Mouse (Mus musculus) MEL (cell line): Measurements from ENCODE around the gene Gm11938. TPM values are rescaled to one million over a fixed set of nuclear protein-coding genes. Genes with fewer than 3 reads are reported as not detected.

Experiments used
- DNase-seq: peaks from one replicate; pipeline ENCODE4 v3.0.0; 2011; ENCODE audit warnings: low read depth, low spot score
- H3K27ac ChIP-seq: 2 replicates; pipeline ENCODE4 v1.5.1; 2012; ENCODE audit warnings: low read depth, mild to moderate bottlenecking, control low read depth, low read length, moderate library complexity; ENCODE audit not compliant: control insufficient read depth
- H3K27me3 ChIP-seq, 2 experiments: fragments of 150-350 bp in 1 of 2; sonication (generic) in 1 of 2; 2 replicates each; pipeline ENCODE4 v1.6.1; 2012; ENCODE audit warnings: low read length in 2 of 2, mild to moderate bottlenecking in 2 of 2, improper control_type of control experiment in 1 of 2, moderate library complexity in 1 of 2; ENCODE audit not compliant: insufficient read depth in 2 of 2, control insufficient read depth in 1 of 2
- H3K36me3 ChIP-seq, 2 experiments: 2 replicates each; pipeline ENCODE4 v1.6.1; 2012 to 2014; ENCODE audit warnings: low read length in 2 of 2, improper control_type of control experiment in 1 of 2, inconsistent platforms in 1 of 2, mild to moderate bottlenecking in 1 of 2; ENCODE audit not compliant: insufficient read depth in 2 of 2, control insufficient read depth in 1 of 2
- H3K4me1 ChIP-seq, 2 experiments: fragments of 150-350 bp in 1 of 2; sonication (generic) in 1 of 2; 2 replicates each; pipeline ENCODE4 v1.6.1; 2012; ENCODE audit warnings: low read length in 2 of 2, improper control_type of control experiment in 1 of 2, mild to moderate bottlenecking in 1 of 2; ENCODE audit not compliant: insufficient read depth in 2 of 2, control insufficient read depth in 1 of 2
- H3K4me3 ChIP-seq, 2 experiments: fragments of 150-350 bp in 1 of 2; sonication (generic) in 1 of 2; 2 replicates each; pipeline ENCODE4 v1.5.1; 2012; ENCODE audit warnings: low read depth in 2 of 2, low read length in 2 of 2, mild to moderate bottlenecking in 2 of 2, moderate library complexity in 2 of 2, control low read depth in 1 of 2, improper control_type of control experiment in 1 of 2; ENCODE audit not compliant: control insufficient read depth in 1 of 2, insufficient read depth in 1 of 2
- H3K79me2 ChIP-seq: 2 replicates; pipeline ENCODE4 v1.6.1; 2012; ENCODE audit warnings: mild to moderate bottlenecking, low read length, moderate library complexity; ENCODE audit not compliant: control insufficient read depth, poor library complexity, insufficient read depth
- H3K9ac ChIP-seq: 2 replicates; pipeline ENCODE4 v1.6.1; 2012; ENCODE audit warnings: low read depth, mild to moderate bottlenecking, control low read depth, low read length, moderate library complexity; ENCODE audit not compliant: control insufficient read depth, poor library complexity, severe bottlenecking
- H3K9me3 ChIP-seq: fragments of 150-350 bp; sonication (generic); replicated peaks from 2 replicates; pipeline ENCODE4 v1.6.1; 2012; ENCODE audit warnings: mild to moderate bottlenecking, low read length, improper control_type of control experiment, moderate library complexity; ENCODE audit not compliant: insufficient read depth
- BHLHE40 ChIP-seq: IDR thresholded peaks from 2 replicates; pipeline ENCODE4 v1.6.1; 2012; ENCODE audit warnings: low read depth, mild to moderate bottlenecking, inconsistent platforms, low read length, improper control_type of control experiment, borderline replicate concordance
- CTCF ChIP-seq, 3 experiments: IDR thresholded peaks in 2 of 3; conservative IDR thresholded peaks in 1 of 3; 2 replicates each; pipeline ENCODE4 v1.5.1; 2011 to 2012; ENCODE audit warnings: low read length in 3 of 3, low read depth in 2 of 3, mild to moderate bottlenecking in 2 of 3, improper control_type of control experiment in 1 of 3, inconsistent platforms in 1 of 3, mixed read lengths in 1 of 3, moderate library complexity in 1 of 3; ENCODE audit not compliant: control insufficient read depth in 1 of 3, insufficient read depth in 1 of 3, poor library complexity in 1 of 3, severe bottlenecking in 1 of 3
- ELF1 ChIP-seq: IDR thresholded peaks from 2 replicates; pipeline ENCODE4 v1.6.1; 2014; ENCODE audit warnings: low read depth, mild to moderate bottlenecking, inconsistent platforms, low read length, improper control_type of control experiment, moderate library complexity
- EP300 ChIP-seq, 2 experiments: IDR thresholded peaks; 2 replicates each; pipeline ENCODE4 v1.6.1; 2011; ENCODE audit warnings: improper control_type of control experiment in 2 of 2, low read length in 2 of 2, low read depth in 1 of 2, mild to moderate bottlenecking in 1 of 2
- ETS1 ChIP-seq: IDR thresholded peaks from 2 replicates; pipeline ENCODE4 v1.6.1; 2012; ENCODE audit warnings: low read depth, mild to moderate bottlenecking, inconsistent platforms, low read length, improper control_type of control experiment, moderate library complexity
- HCFC1 ChIP-seq: IDR thresholded peaks from 2 replicates; pipeline ENCODE4 v1.6.1; 2012; ENCODE audit warnings: low read depth, mild to moderate bottlenecking, inconsistent platforms, low read length, improper control_type of control experiment, moderate library complexity
- KAT2A ChIP-seq: conservative IDR thresholded peaks from 2 replicates; pipeline ENCODE4 v1.6.1; 2012; ENCODE audit warnings: low read depth, low read length, improper control_type of control experiment, inconsistent platforms
- MAFK ChIP-seq: IDR thresholded peaks from 2 replicates; pipeline ENCODE4 v1.6.1; 2011; ENCODE audit warnings: low read depth, mild to moderate bottlenecking, low read length, improper control_type of control experiment, borderline replicate concordance
- MEF2A ChIP-seq: IDR thresholded peaks from 2 replicates; pipeline ENCODE4 v1.6.1; 2014; ENCODE audit warnings: low read depth, mild to moderate bottlenecking, inconsistent platforms, low read length, improper control_type of control experiment; ENCODE audit not compliant: poor library complexity, insufficient replicate concordance, severe bottlenecking; ENCODE audit errors: extremely low read depth
- MYB ChIP-seq: IDR thresholded peaks from 2 replicates; pipeline ENCODE4 v1.6.1; 2011; ENCODE audit warnings: mild to moderate bottlenecking, low read depth, low read length, improper control_type of control experiment
- MYC ChIP-seq: IDR thresholded peaks from 2 replicates; pipeline ENCODE4 v1.6.1; 2011; ENCODE audit warnings: low read depth, mild to moderate bottlenecking, low read length, improper control_type of control experiment, moderate library complexity
- POLR2A ChIP-seq, 2 experiments: IDR thresholded peaks; 2 replicates each; pipeline ENCODE4 v1.6.1; 2011 to 2012; ENCODE audit warnings: low read length in 2 of 2, mild to moderate bottlenecking in 2 of 2, control low read depth in 1 of 2, improper control_type of control experiment in 1 of 2, low read depth in 1 of 2, moderate library complexity in 1 of 2; ENCODE audit not compliant: control insufficient read depth in 1 of 2, insufficient read depth in 1 of 2, poor library complexity in 1 of 2
- POLR2AphosphoS2 ChIP-seq: IDR thresholded peaks from 2 replicates; pipeline ENCODE4 v1.6.1; 2011; ENCODE audit warnings: low read length, improper control_type of control experiment
- POLR2AphosphoS5 ChIP-seq: IDR thresholded peaks from 2 replicates; pipeline ENCODE4 v1.6.1; 2012; ENCODE audit warnings: low read depth, borderline replicate concordance, mild to moderate bottlenecking, inconsistent platforms, low read length, moderate library complexity, mixed read lengths
- RAD21 ChIP-seq: IDR thresholded peaks from 2 replicates; pipeline ENCODE4 v1.6.1; 2011; ENCODE audit warnings: mild to moderate bottlenecking, low read depth, low read length, improper control_type of control experiment
- SIN3A ChIP-seq: IDR thresholded peaks from 2 replicates; pipeline ENCODE4 v1.6.1; 2012; ENCODE audit warnings: low read length, improper control_type of control experiment, inconsistent platforms
- TBP ChIP-seq: IDR thresholded peaks from 2 replicates; pipeline ENCODE4 v1.8.0; 2011; ENCODE audit warnings: low read depth, low read length, improper control_type of control experiment
- UBTF ChIP-seq: IDR thresholded peaks from 2 replicates; pipeline ENCODE4 v1.6.1; 2012; ENCODE audit warnings: low read depth, mild to moderate bottlenecking, inconsistent platforms, low read length, improper control_type of control experiment, moderate library complexity, borderline replicate concordance; ENCODE audit not compliant: insufficient read depth
- USF2 ChIP-seq, 2 experiments: IDR thresholded peaks; 2 replicates each; pipeline ENCODE4 v1.6.1; 2011 to 2012; ENCODE audit warnings: improper control_type of control experiment in 2 of 2, low read length in 2 of 2, borderline replicate concordance in 1 of 2, inconsistent platforms in 1 of 2, low read depth in 1 of 2, mild to moderate bottlenecking in 1 of 2; ENCODE audit not compliant: insufficient read depth in 1 of 2
- ZC3H11A ChIP-seq: IDR thresholded peaks from 2 replicates; pipeline ENCODE4 v1.6.1; 2012; ENCODE audit warnings: low read depth, mild to moderate bottlenecking, inconsistent platforms, low read length, improper control_type of control experiment
- ZMIZ1 ChIP-seq: IDR thresholded peaks from 2 replicates; pipeline ENCODE4 v1.6.1; 2012; ENCODE audit warnings: low read depth, mild to moderate bottlenecking, inconsistent platforms, low read length, improper control_type of control experiment, moderate library complexity
- polyA plus RNA-seq, 2 experiments: library from polyadenylated mRNA; stranded (reverse) in 1 of 2; unstranded in 1 of 2; fragments of >175 nt in 1 of 2; fragments of >200 nt in 1 of 2; gene quantifications; 2 replicates each; pipeline versions ENCODE4 v1.2.1 to v1.2.4; 2012; ENCODE audit warnings: low replicate concordance in 2 of 2, low read depth in 1 of 2; ENCODE audit not compliant: insufficient read length in 2 of 2, insufficient read depth in 1 of 2, missing spikeins in 1 of 2
- total RNA-seq: library from RNA; depleted of rRNA; stranded (reverse); fragments of 300-350 nt; gene quantifications from 2 replicates; pipeline ENCODE4 v1.2.3, GENCODE M21; 2012

The Gm11938 gene
- total and polyA plus RNA-seq, 3 experiments, result not detected

GRCm38 (mm10) chr11:99628138-99628537 lies 25.0 kb upstream of the Gm11938 start, which contains the start of gene Krtap4-1:
Gene Krtap4-1 (minus strand): TSS chr11:99628238.
- no peaks in the 10 kb centered on the region for H3K9me3 ChIP-seq
- H3K9ac ChIP-seq, result no peak within 1 kb of the TSS
- no peaks in the 10 kb centered on the region for H3K36me3 ChIP-seq
- no peaks in the 10 kb centered on the region for H3K4me1 ChIP-seq
- TF ChIP-seq EP300 (IDR thresholded peaks at IDR 0.05; ENCODE audit: low read depth in 1 of 2, low read length in 2 of 2) (no peak), MYB (no peak), POLR2AphosphoS5 (no peak), ELF1 (no peak), UBTF (no peak), HCFC1 (no peak), RAD21 (no peak)
- H3K79me2 ChIP-seq, result no peaks in the 10 kb centered on the region
- no peak within 1 kb of the TSS for H3K27ac ChIP-seq
- 0 out of 4 replicates have a peak, but pooled peaks cover 0 to 1% of the 10 kb centered on the region in 2 experiments for H3K27me3 ChIP-seq
- no peak for DNase-seq
- H3K4me3 ChIP-seq, result no peak within 1 kb of the TSS

- no peak within 1 kb of the TSS for H3K9ac ChIP-seq
- no peak for TF ChIP-seq TBP
- no peak for TF ChIP-seq ETS1
- no peak for TF ChIP-seq POLR2A (IDR thresholded peaks at IDR 0.05; ENCODE audit: control insufficient read depth in 1 of 2, insufficient read depth in 1 of 2, low read depth in 1 of 2, low read length in 2 of 2, poor library complexity in 1 of 2)
- no peak for TF ChIP-seq MYC
- TF ChIP-seq ZMIZ1, result no peak
- no peak for TF ChIP-seq USF2 (IDR thresholded peaks at IDR 0.05; ENCODE audit: borderline replicate concordance in 1 of 2, insufficient read depth in 1 of 2, low read depth in 1 of 2, low read length in 2 of 2)
- TF ChIP-seq ZC3H11A, result no peak
- no peak for TF ChIP-seq POLR2AphosphoS2
- no peak for TF ChIP-seq MAFK
- no peak for TF ChIP-seq CTCF (IDR thresholded peaks at IDR 0.05 in 2 of 3, conservative IDR thresholded peaks at IDR 0.05 in 1 of 3; ENCODE audit: control insufficient read depth in 1 of 3, insufficient read depth in 1 of 3, low read depth in 2 of 3, low read length in 3 of 3, poor library complexity in 1 of 3, severe bottlenecking in 1 of 3)
- TF ChIP-seq BHLHE40, result no peak
- TF ChIP-seq MEF2A, result no peak
- TF ChIP-seq HCFC1, result no peak
- TF ChIP-seq SIN3A, result no peak
- no peak for TF ChIP-seq ELF1
- no peak for TF ChIP-seq KAT2A
- TF ChIP-seq POLR2AphosphoS5, result no peak
Measured at GRCm38 (mm10) chr11:99620335-99620734, 17.2 kb upstream of the Gm11938 start, which contains the start of gene Gm11562. Gene Gm11562 (minus strand): TSS chr11:99620435.

More at GRCm38 (mm10) chr11:99620335-99620734, 17.2 kb upstream of the Gm11938 start, which contains the start of gene Gm11562:
- Histone ChIP-seq H3K36me3 (no peaks in the 10 kb centered on the region), H3K79me2 (no peaks in the 10 kb centered on the region), H3K27me3 (0 out of 4 replicates have a peak, but pooled peaks cover 0 to 1% of the 10 kb centered on the region in 2 experiments), H3K9me3 (no peaks in the 10 kb centered on the region), H3K4me3 (no peak within 1 kb of the TSS), H3K27ac (no peak within 1 kb of the TSS), H3K4me1 (no peaks in the 10 kb centered on the region)
- DNase-seq, result no peak
